Mouse (Mus musculus): ENCODE measurements around the gene Lzic. TPM values are rescaled to one million over a fixed set of nuclear protein-coding genes. Genes with fewer than 3 reads are reported as not detected.

Lzic gene
- polyA plus RNA-seq, 1 experiment from 2014 or later: 62.3 TPM

DNA sequence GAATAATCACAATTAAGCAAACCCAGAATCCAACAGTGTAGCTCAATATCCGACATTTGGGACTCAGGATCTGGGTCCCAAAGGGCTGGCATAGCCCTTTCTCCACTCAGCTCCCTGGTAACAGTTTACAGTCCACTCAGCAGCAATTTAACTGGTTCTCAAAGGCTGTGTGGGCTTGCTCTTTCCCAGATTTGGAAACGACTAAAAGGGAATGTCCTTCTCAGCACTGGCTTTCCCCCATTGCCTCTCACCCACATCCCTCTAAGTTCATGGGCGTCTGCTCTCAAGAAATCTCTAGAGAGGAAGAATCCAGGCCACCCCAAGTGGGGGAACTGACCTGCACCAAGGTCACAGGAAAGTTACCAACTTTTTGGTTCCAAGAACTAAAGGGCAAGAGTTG, 463 bp upstream of the Lzic start:
- ATAC-seq (ENCODE audit: insufficient number of reproducible peaks, insufficient read depth, low FRiP score, low TSS enrichment, low read depth): no peak
- Histone ChIP-seq H3K27me3 (no peaks in the 10 kb centered on the region), H3K36me3 (peaks cover 29% of the 10 kb centered on the region), H3K4me2 (peak overlapping the region; percentile 79), H3K27ac (peak overlapping the region; percentile 87), H3K4me1 (replicated peaks) (peaks cover 22% of the 10 kb centered on the region), H3K9me3 (no peaks in the 10 kb centered on the region), H3K4me3 (replicated peaks) (peak overlapping the region; percentile 84), H3K9ac (replicated peaks) (peak overlapping the region; percentile 85)
- 50% methylated on average over 3 of the region's 3 CpGs for whole genome bisulfite sequencing

DNA sequence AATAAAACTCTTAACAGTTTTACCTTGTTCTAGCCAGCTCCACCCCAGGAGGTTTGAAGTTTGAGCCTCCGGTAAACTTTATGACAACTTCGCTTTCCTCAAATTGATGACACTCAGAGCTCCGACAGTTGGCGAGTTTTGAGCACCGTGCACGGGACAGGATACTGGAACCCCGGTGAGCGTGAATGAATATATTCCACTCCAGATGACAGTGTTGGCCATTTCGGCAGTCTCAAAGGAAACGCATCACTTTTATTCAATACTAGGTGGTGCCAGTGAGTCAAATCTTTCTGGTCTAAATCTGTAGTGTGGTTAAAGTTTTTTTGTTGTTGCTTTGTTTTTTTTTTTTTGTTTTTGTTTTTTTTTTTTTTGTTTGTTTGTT, 787 bp downstream of the Lzic start:
- under 1% methylated on average over 10 of the region's 10 CpGs for WGBS
- Histone ChIP-seq H3K9ac (replicated peaks) (peak overlapping the region; percentile 85), H3K4me3 (replicated peaks) (peak overlapping the region; percentile 84), H3K4me2 (peak overlapping the region; percentile 79), H3K27ac (peak overlapping the region; percentile 87), H3K27me3 (no peaks in the 10 kb centered on the region), H3K4me1 (replicated peaks) (peaks cover 22% of the 10 kb centered on the region), H3K36me3 (peaks cover 40% of the 10 kb centered on the region), H3K9me3 (no peaks in the 10 kb centered on the region)
- ATAC-seq (ENCODE audit: insufficient number of reproducible peaks, insufficient read depth, low FRiP score, low TSS enrichment, low read depth): no peak

DNA sequence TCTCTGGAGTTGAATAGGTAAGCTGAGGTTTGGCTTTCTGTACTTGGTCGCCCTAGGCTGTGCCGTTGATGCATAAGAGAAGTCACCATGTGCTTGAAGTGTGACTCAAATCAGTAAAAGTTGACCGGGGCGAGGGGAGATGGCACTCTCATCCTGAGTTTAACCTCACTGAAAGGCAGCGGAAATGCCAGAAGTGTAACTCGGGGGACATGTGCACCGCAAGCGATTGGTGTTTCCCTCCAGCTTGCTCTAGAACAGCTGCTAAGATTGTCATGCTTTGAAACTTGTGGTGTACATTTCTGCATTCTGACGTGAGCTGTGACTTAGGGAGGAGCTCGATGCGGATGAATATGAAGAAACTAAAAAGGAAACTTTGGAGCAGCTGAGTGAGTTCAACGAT, 2.7 kb downstream of the Lzic start:
- Histone ChIP-seq H3K27me3 (no peaks in the 10 kb centered on the region), H3K36me3 (peaks cover 59% of the 10 kb centered on the region), H3K9ac (replicated peaks) (no peak overlapping the region), H3K4me1 (replicated peaks) (peaks cover 22% of the 10 kb centered on the region), H3K4me2 (0 out of 2 replicates have a peak overlapping the region, but pooled peaks have one; percentile 8), H3K9me3 (0 out of 2 replicates have a peak, but pooled peaks cover 4% of the 10 kb centered on the region), H3K27ac (no peak overlapping the region), H3K4me3 (replicated peaks) (no peak overlapping the region)
- 91% methylated on average over 12 of the region's 12 CpGs for WGBS
- no peak for ATAC-seq (ENCODE audit: insufficient number of reproducible peaks, insufficient read depth, low FRiP score, low TSS enrichment, low read depth)

DNA sequence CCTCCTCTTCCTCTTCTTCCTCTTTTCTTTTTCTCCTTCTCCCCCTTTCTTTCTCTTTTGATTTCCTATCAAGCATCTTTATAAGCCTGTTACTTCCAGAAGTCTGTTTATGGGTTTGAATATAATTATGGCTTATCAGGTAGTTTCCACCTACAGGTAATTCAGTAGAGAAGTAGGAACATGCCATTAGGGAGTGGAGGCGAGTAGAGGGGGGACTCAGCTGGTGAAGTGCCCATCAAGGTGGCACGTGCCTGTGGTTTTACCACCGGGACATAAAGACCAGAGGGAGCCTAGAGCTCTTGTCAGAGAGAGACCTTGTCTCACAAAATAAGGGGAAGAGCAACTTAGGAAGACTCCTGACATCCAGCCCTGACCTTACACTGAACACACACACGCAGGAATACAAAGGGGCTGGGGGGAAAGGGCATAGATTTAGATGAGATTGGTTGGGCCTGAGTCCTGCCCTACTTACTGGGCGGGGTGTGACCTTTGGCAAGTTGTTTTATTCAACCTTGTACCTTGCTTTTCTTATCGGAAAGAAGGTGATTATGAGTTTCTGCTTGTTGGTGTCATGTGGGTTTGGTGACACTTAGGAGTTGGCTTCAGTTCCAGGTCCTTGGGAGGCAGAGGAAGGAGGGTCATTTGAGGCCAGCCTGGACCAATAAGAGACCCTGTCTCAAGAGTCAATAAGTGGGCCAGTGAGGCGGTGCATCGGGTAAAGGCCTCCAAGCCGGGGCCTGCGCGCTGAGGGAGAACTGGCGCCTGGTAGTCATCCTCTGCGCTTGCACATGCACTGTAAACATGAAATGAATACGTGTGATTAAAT, 4.6 kb downstream of the Lzic start:
- H3K36me3 ChIP-seq: peaks cover 77% of the 10 kb centered on the region
- no peak overlapping the region for H3K4me2 ChIP-seq

DNA sequence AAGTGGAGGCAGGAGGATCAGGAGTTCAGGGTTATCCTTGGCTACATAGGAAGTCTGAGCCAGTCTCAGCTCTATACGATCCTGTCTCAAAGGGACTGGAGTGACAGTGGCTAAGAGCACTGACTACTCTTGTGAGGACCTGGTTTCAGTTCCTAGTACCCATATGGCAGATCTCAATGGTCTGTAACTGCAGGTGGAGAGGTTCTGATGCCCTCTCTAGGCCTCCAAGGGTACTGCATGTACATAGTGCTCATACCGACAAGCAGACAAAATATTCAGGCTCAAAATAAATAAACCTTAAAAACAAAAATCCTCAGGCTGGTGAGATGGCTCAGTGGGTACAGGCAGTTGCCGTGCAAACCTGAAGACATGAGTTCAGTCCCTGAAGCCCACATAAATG, 6.1 kb downstream of the Lzic start:
- Histone ChIP-seq H3K4me3 (replicated peaks) (no peak overlapping the region), H3K4me2 (no peak overlapping the region), H3K36me3 (peaks cover 90% of the 10 kb centered on the region), H3K27ac (no peak overlapping the region), H3K4me1 (replicated peaks) (peaks cover 12% of the 10 kb centered on the region), H3K27me3 (no peaks in the 10 kb centered on the region), H3K9ac (replicated peaks) (no peak overlapping the region), H3K9me3 (0 out of 2 replicates have a peak, but pooled peaks cover 4% of the 10 kb centered on the region)
- ATAC-seq (ENCODE audit: insufficient number of reproducible peaks, insufficient read depth, low FRiP score, low TSS enrichment, low read depth): no peak
- 98% methylated on average over 3 of the region's 3 CpGs for WGBS

More for the DNA sequence above, 4.6 kb downstream of the Lzic start:
- no peak overlapping the region for H3K27ac ChIP-seq
- 95% methylated on average over 14 of the region's 14 CpGs for WGBS
- no peak overlapping the region for H3K9ac ChIP-seq (replicated peaks)
- H3K4me1 ChIP-seq (replicated peaks): peaks cover 14% of the 10 kb centered on the region
- no peak overlapping the region for H3K4me3 ChIP-seq (replicated peaks)
- no peaks in the 10 kb centered on the region for H3K27me3 ChIP-seq
- ATAC-seq (ENCODE audit: insufficient number of reproducible peaks, insufficient read depth, low FRiP score, low TSS enrichment, low read depth): no peak
- 0 out of 2 replicates have a peak, but pooled peaks cover 4% of the 10 kb centered on the region for H3K9me3 ChIP-seq

DNA sequence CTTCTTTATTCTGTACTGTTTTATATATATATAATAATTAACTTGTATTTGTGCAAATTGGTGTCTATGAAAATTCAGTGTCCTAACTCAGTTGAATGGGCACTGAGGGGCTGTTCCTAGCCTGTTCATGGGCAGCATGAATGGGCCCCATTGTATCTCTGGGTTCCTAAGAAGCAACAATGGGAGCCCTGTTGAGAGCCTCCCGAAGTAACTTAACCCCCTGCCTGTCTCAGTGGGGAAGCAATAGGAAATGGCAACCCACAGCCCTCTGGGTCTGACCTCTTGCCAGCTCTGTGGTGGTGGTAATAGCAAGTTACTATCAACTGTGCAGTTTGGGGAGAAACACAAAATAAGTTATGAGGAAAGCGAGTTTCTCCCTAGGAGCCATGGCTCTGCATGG, 11.6 kb downstream of the Lzic start:
- no peak for ATAC-seq (ENCODE audit: insufficient number of reproducible peaks, insufficient read depth, low FRiP score, low TSS enrichment, low read depth)
- peaks cover 88% of the 10 kb centered on the region for H3K36me3 ChIP-seq

DNA sequence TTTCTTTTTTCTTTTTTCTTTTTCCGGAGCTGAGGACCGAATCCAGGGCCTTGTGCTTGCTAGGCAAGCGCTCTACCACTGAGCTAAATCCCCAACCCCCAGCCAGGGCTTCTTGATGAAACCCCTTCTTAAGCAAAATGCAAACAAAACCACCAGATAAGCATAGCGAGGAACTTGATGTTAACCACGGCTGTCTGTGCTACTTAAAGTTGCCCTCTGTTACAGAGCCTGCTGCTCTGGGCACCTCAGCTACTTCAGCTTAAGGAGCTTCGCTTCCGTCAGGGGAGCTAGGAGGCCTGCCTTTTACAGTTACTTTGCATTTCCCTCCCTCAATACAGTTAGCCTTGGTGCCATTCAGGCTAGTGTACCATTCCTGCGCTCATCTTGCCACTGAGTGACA, 13.9 kb downstream of the Lzic start:
- no peak for ATAC-seq (ENCODE audit: insufficient number of reproducible peaks, insufficient read depth, low FRiP score, low TSS enrichment, low read depth)
- Histone ChIP-seq H3K27me3 (no peaks in the 10 kb centered on the region), H3K9ac (replicated peaks) (no peak overlapping the region), H3K4me3 (replicated peaks) (no peak overlapping the region), H3K4me2 (no peak overlapping the region), H3K36me3 (peaks cover 76% of the 10 kb centered on the region), H3K4me1 (replicated peaks) (no peaks in the 10 kb centered on the region), H3K27ac (no peak overlapping the region), H3K9me3 (no peaks in the 10 kb centered on the region)
- WGBS: 87% methylated on average over 8 of the region's 8 CpGs

More for the DNA sequence above, 11.6 kb downstream of the Lzic start:
- H3K4me2 ChIP-seq: no peak overlapping the region
- H3K9ac ChIP-seq (replicated peaks): no peak overlapping the region
- H3K4me1 ChIP-seq (replicated peaks): no peaks in the 10 kb centered on the region
- no peaks in the 10 kb centered on the region for H3K9me3 ChIP-seq
- 34% methylated on average over 2 of the region's 2 CpGs for WGBS
- H3K4me3 ChIP-seq (replicated peaks): no peak overlapping the region
- no peaks in the 10 kb centered on the region for H3K27me3 ChIP-seq
- peak overlapping the region; percentile 74 for H3K27ac ChIP-seq

DNA sequence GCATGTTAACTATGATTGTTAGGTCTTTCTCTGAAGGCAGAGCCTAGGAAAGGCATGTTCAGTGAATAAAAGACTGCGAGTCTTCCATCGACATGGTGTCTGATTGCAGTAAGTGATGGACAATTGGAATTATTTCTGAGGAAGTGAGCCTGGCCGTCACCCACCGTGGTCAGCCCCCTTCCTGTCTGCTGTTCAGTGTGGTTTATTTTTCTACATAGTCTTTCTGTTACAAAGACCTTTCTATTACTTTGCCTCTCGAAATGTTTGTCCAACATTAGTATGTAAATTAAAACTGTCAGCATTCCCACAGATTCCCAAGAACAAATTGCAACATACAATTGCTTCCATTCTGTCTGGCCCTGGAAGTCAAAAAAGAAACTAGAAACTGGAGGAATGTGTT, 14.8 kb downstream of the Lzic start:
- H3K4me3 ChIP-seq (replicated peaks): no peak overlapping the region
- H3K9me3 ChIP-seq: no peaks in the 10 kb centered on the region
- H3K36me3 ChIP-seq: peaks cover 67% of the 10 kb centered on the region
- no peak overlapping the region for H3K9ac ChIP-seq (replicated peaks)
- H3K4me1 ChIP-seq (replicated peaks): peaks cover 5% of the 10 kb centered on the region
- no peak for ATAC-seq (ENCODE audit: insufficient number of reproducible peaks, insufficient read depth, low FRiP score, low TSS enrichment, low read depth)
- no peak overlapping the region for H3K27ac ChIP-seq
- no peak overlapping the region for H3K4me2 ChIP-seq
- no peaks in the 10 kb centered on the region for H3K27me3 ChIP-seq
- 90% methylated on average over 5 of the region's 5 CpGs for WGBS

DNA sequence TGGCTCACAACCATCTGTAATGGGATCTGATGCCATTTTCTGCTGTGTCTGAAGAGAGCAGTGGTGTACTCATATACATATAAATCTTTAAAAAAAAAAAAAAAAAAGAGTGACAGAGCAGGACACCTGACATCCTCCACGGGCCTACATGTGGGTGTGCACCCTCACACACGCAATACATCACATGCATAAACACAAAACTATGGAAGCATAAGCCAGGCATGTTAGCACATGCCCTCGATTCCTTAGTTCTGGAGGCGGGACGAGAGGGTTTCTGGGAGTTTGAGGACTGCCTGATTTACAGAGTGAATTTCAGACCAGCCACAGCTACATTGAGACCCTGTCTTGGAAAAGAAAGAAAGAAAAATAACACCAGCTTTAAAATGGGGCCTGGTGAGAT, 19.3 kb downstream of the Lzic start:
- peaks cover 29% of the 10 kb centered on the region for H3K36me3 ChIP-seq
- H3K9me3 ChIP-seq: no peaks in the 10 kb centered on the region
- H3K27me3 ChIP-seq: no peaks in the 10 kb centered on the region
- WGBS: 75% methylated on average over 5 of the region's 5 CpGs
- peak overlapping the region; percentile 84 for H3K27ac ChIP-seq
- no peak overlapping the region for H3K4me3 ChIP-seq (replicated peaks)
- 0 out of 2 replicates have a peak, but pooled peaks have one; percentile 41 for ATAC-seq (ENCODE audit: insufficient number of reproducible peaks, insufficient read depth, low FRiP score, low TSS enrichment, low read depth)
- no peak overlapping the region for H3K9ac ChIP-seq (replicated peaks)
- peaks cover 10% of the 10 kb centered on the region for H3K4me1 ChIP-seq (replicated peaks)
- no peak overlapping the region; the same call in 1 of the 2 replicates for H3K4me2 ChIP-seq

DNA sequence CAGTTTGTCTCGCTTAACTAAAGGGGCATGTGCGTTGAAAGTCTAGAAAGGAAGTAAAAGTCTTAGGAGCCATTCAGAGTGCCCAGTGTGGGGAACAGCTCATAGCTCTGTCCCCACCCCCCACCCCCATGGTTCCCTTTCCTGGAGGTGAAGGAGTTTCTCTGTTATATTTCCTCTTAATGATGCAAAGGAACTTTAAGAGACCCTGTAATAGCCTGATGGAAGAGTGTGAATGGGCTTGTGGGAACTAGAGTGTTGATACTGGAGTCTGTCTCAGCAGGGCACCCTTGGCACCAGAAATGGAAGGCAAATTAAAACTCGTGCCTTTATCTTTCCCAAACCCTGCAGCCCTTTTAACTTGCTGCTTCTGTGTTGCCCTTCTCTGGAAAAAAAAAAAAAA, 19.8 kb downstream of the Lzic start:
- Histone ChIP-seq H3K9me3 (no peaks in the 10 kb centered on the region), H3K9ac (replicated peaks) (no peak overlapping the region), H3K4me3 (replicated peaks) (no peak overlapping the region), H3K27ac (peak overlapping the region; percentile 84), H3K36me3 (peaks cover 25% of the 10 kb centered on the region), H3K27me3 (no peaks in the 10 kb centered on the region), H3K4me2 (no peak overlapping the region; the same call in 1 of the 2 replicates), H3K4me1 (replicated peaks) (peaks cover 10% of the 10 kb centered on the region)
- WGBS: 31% methylated on average over 3 of the region's 3 CpGs
- peak; percentile 71; the same call in 1 of the 2 replicates for ATAC-seq (ENCODE audit: insufficient number of reproducible peaks, insufficient read depth, low FRiP score, low TSS enrichment, low read depth)

DNA sequence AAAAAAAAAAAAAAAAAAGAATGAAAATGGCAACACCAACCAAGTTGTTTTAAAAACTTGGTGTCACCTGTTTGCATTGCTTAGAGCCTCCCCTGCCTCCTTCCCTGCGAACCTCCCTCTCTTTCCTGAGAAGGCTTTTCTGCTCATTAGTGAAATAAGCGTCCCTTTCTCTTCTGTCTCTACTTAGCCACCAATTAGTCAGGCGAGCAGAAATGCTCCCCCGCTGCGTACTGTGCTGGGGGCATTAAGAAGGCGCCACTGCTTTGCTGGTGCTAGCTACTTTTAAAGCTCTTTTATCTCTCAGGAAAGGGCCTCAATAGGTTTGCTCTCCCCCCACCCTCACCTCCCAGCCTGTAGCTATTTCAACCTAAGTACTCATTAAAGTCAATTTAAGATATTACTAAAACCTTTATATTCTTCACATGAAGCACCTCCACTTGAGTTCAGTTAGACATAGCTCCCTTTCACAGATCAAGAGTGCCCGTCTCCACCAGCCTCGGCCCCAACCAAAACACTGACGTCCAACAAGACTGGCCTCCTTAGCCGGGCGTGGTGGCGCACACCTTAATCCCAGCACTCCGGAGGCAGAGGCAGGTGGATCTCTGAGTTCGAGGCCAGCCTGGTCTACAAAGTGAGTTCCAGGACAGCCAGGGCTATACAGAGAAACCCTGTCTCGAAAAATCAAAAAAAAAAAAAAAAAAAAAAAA, 20.4 kb downstream of the Lzic start:
- H3K27me3 ChIP-seq: no peaks in the 10 kb centered on the region
- no peaks in the 10 kb centered on the region for H3K9me3 ChIP-seq
- no peak overlapping the region for H3K4me3 ChIP-seq (replicated peaks)
- peaks cover 21% of the 10 kb centered on the region for H3K36me3 ChIP-seq
- H3K27ac ChIP-seq: peak overlapping the region; percentile 66; the same call in 1 of the 2 replicates
- peak; percentile 37; the same call in 1 of the 2 replicates for ATAC-seq (ENCODE audit: insufficient number of reproducible peaks, insufficient read depth, low FRiP score, low TSS enrichment, low read depth)
- WGBS: 51% methylated on average over 15 of the region's 15 CpGs
- no peak overlapping the region for H3K4me2 ChIP-seq
- H3K9ac ChIP-seq (replicated peaks): no peak overlapping the region
- H3K4me1 ChIP-seq (replicated peaks): peaks cover 10% of the 10 kb centered on the region
